Mouse (Mus musculus) liver, embryonic 18 days (tissue): ENCODE data around the gene Arxes1. TPM values are rescaled to one million over a fixed set of nuclear protein-coding genes. Genes with fewer than 3 reads are reported as not detected.

Source experiments
- polyA plus RNA-seq: library from polyadenylated mRNA; depleted of rRNA; stranded (reverse); fragments of >200 nt; gene quantifications from 2 replicates; pipeline ENCODE4 v1.2.3, GENCODE M21; 2012; rRNA removed

The Arxes1 gene
- polyA plus RNA-seq, result 2.9 and 3.1 TPM in 2 replicates

DNA sequence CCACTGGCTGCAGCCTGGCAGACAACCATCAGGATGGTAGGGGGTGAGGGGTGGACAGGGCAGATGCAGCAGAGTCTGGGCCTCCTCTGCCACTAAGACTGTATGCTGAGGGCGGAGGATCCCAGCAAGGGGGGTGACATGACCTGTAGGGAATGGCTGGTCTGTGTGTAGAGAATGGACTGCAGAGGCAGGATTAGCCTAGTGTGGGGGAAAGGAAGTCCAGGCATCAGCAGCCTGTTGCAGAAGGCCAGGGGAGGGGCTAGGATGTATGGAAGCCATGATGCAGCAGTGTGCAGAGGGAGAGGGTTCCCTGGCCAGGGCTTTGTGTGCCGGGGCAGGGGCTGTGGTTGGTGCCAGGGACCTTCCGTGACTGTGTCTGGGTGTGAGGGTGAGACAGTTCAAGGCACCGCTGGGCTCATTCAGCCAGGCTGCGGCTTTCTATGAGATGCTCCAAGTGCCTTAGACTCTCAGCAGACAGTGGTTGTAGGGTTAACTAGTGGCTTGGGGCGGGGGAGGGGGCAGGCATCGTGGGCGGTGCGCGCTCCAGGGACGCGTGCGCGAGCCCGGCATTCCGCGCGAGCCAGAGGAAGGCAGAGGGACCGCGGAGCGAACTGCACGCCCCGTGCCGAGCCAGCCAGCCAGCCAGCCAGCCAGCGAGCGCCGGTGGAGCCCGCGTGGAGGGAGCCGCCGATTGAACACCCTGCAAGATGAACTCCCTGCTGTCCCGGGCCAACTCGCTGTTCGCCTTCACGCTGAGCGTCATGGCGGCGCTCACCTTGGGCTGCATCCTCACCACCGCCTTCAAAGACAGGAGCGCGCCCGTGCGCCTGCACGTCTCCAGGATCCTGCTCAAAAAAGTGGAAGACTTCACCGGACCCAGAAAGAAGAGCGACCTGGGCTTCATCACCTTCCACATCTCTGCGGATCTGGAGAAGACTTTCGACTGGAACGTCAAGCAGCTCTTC is at the start of gene Arxes1:
TSS of gene Arxes1 (plus strand) at position 569 of the 965 bp plus-strand sequence.

GRCm38 (mm10) chrX:135993664-135994119 is 39.5 kb upstream of the Arxes1 start, which contains the start of gene Arxes2:
Gene Arxes2, plus strand, starts transcription at chrX:135993824.

DNA sequence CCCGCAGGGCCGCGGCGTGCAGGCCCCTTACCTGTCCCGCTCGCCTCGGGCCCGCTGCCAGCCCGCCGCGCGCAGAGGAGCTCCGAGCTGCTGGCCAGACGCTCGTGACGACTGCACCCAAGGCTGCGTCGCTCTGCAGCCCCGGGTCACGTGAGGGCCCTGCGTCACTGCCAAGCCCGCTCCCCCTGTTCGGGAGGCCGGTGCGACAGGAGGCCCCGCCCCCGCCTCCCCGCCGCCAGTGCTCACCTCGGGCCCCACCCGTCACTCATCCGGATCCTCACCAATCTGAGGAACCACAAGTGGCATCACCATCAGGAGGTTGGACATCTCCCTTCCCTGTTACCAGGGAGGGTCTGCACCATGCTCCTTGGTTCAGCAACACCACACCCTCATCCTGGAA is 34.9 kb downstream of the Arxes1 start, which contains the start of gene Bex2:
TSS of gene Bex2 (minus strand) at position 217 of the 400 bp plus-strand sequence.

Other genes with a start within 250 kb of the Arxes1 start
- 8.2 and 8.6 TPM in 2 replicates for gene Bhlhb9, start 235.8 kb upstream of the Arxes1 start, polyA plus RNA-seq
- gene Gprasp2, start 194.3 kb upstream of the Arxes1 start, polyA plus RNA-seq, result 0.89 and 0.99 TPM in 2 replicates
- gene Arxes2, start 39.5 kb upstream of the Arxes1 start, polyA plus RNA-seq, result 11.0 and 11.1 TPM in 2 replicates
- gene Bex2, start 34.9 kb downstream of the Arxes1 start, polyA plus RNA-seq, result 62.0 and 65.3 TPM in 2 replicates
- 0.29 and 0.37 TPM in 2 replicates for gene Nxf3, start 51.9 kb downstream of the Arxes1 start, polyA plus RNA-seq
- gene Bex4, start 105.6 kb downstream of the Arxes1 start, polyA plus RNA-seq, result 75.6 and 83.5 TPM in 2 replicates
- 84.2 and 93.2 TPM in 2 replicates for gene Tceal8, start 139.0 kb downstream of the Arxes1 start, polyA plus RNA-seq
- 29.0 and 35.8 TPM in 2 replicates for gene Tceal5, start 170.5 kb downstream of the Arxes1 start, polyA plus RNA-seq
- 0.09 and 0.30 TPM in 2 replicates for gene Tceal7, start 181.4 kb downstream of the Arxes1 start, polyA plus RNA-seq
- gene Bex1, start 182.1 kb downstream of the Arxes1 start, polyA plus RNA-seq, result 153 and 182 TPM in 2 replicates
- gene Tceal9, start 211.7 kb downstream of the Arxes1 start, polyA plus RNA-seq, result 161 and 162 TPM in 2 replicates
- gene Bex3, start 236.9 kb downstream of the Arxes1 start, polyA plus RNA-seq, result 204 and 221 TPM in 2 replicates